Mouse (Mus musculus) olfactory bulb, adult 2 months (tissue): Measurements from ENCODE around the gene Entpd1.

ENCODE experiments used
- CTCF ChIP-seq: fragments of 200-500 bp; IDR thresholded peaks from 2 replicates; pipeline ENCODE4 v1.5.1; 2012; ENCODE audit warnings: low read depth, mild to moderate bottlenecking, low read length, moderate library complexity; ENCODE audit not compliant: insufficient read depth
- POLR2A ChIP-seq: fragments of 200-500 bp; IDR thresholded peaks from 2 replicates; pipeline ENCODE4 v1.6.1; 2012; ENCODE audit warnings: mild to moderate bottlenecking, low read depth, low read length, moderate library complexity; ENCODE audit not compliant: insufficient read depth

- TF ChIP-seq CTCF (no peak), POLR2A (no peak)
Observed at GRCm38 (mm10) chr19:40630096-40630495, 17.9 kb downstream of the Entpd1 start.
